Mouse (Mus musculus) midbrain, embryonic 16.5 days (tissue): ENCODE measurements at regions not wholly inside any gene's neighbourhood (a gene's known extent, or its start where the extent isn't known, plus 50 kb on each side); places are given as distances from the start of the nearest gene placed in this dataset.
A peak's percentile ranks its signal among the peaks of the same experiment; 100 is the strongest.
"Not testable (repeated sequence)": the region's sequence is repeated elsewhere in the genome, so short reads cannot be mapped to it uniquely, and the experiment has no call there.

ENCODE experiments used
- ATAC-seq: fragments of 200-750 bp; cut with Nextera tagmentation; 2 replicates; pipeline ENCODE4 v1.8.0; 2017; ENCODE audit warnings: moderate TSS enrichment
- H3K27ac ChIP-seq: fragments of 300-500 bp; sonication (generic); 2 replicates; pipeline ENCODE4 v1.5.1; 2014; ENCODE audit warnings: mild to moderate bottlenecking, low read length, mixed read lengths
- H3K27me3 ChIP-seq: fragments of 300-500 bp; sonication (generic); 2 replicates; pipeline ENCODE4 v1.6.1; 2014; ENCODE audit warnings: low read depth, low read length, mixed read lengths; ENCODE audit not compliant: control insufficient read depth, insufficient read depth
- H3K36me3 ChIP-seq: fragments of 300-500 bp; sonication (generic); 2 replicates; pipeline ENCODE4 v1.6.1; 2014; ENCODE audit warnings: mild to moderate bottlenecking, low read length, moderate library complexity, mixed read lengths; ENCODE audit not compliant: control insufficient read depth, insufficient read depth
- H3K4me1 ChIP-seq: fragments of 300-500 bp; sonication (generic); 2 replicates; pipeline ENCODE4 v1.6.1; 2014; ENCODE audit warnings: mild to moderate bottlenecking, low read length, mixed read lengths; ENCODE audit not compliant: control insufficient read depth, insufficient read depth
- H3K4me2 ChIP-seq: fragments of 300-500 bp; sonication (generic); 2 replicates; pipeline ENCODE4 v1.6.1; 2014; ENCODE audit warnings: mild to moderate bottlenecking, low read length, mixed read lengths
- H3K4me3 ChIP-seq: fragments of 300-500 bp; sonication (generic); 2 replicates; pipeline ENCODE4 v1.5.1; 2014; ENCODE audit warnings: low read depth, mild to moderate bottlenecking, low read length, moderate library complexity, mixed read lengths
- H3K9ac ChIP-seq: fragments of 300-500 bp; sonication (generic); 2 replicates; pipeline ENCODE4 v1.6.1; 2014; ENCODE audit warnings: low read depth, low read length, mixed read lengths
- H3K9me3 ChIP-seq: fragments of 300-500 bp; sonication (generic); replicated peaks from 2 replicates; pipeline ENCODE4 v1.6.1; 2014; ENCODE audit warnings: mild to moderate bottlenecking, low read length, mixed read lengths; ENCODE audit not compliant: control insufficient read depth, poor library complexity, severe bottlenecking
- WGBS: fragments of 180-500 bp; shearing (Covaris S2); extraction: QIAGEN DNeasy Blood & Tissue Kit; methylation state at CpG from one replicate; pipeline ENCODE4 v1.1.7; 2014; 5-methylcytosine and 5-hydroxymethylcytosine counted together

- Histone ChIP-seq H3K36me3 (no peaks in the 10 kb centered on the region), H3K4me2 (peak overlapping the region; percentile 14; the same call in 1 of the 2 replicates), H3K27ac (no peak overlapping the region), H3K9me3 (no peaks in the 10 kb centered on the region), H3K4me3 (no peak overlapping the region), H3K4me1 (no peaks in the 10 kb centered on the region), H3K9ac (no peak overlapping the region), H3K27me3 (no peaks in the 10 kb centered on the region)
- WGBS: 9% methylated on average over 7 of the region's 7 CpGs
- ATAC-seq: 0 out of 2 replicates have a peak, but pooled peaks have one; percentile 48
These were observed 1111.4 kb downstream of the H2al1n start for GRCm38 (mm10) chrX:15322207-15322839.

- WGBS: 40% methylated on average over 5 of the region's 5 CpGs
- no peak for ATAC-seq
- Histone ChIP-seq H3K4me3 (no peak overlapping the region), H3K27ac (no peak overlapping the region), H3K27me3 (no peaks in the 10 kb centered on the region), H3K4me2 (no peak overlapping the region), H3K9me3 (no peaks in the 10 kb centered on the region), H3K36me3 (no peaks in the 10 kb centered on the region), H3K4me1 (no peaks in the 10 kb centered on the region), H3K9ac (no peak overlapping the region)
These were observed 1112.0 kb downstream of the H2al1n start for GRCm38 (mm10) chrX:15322958-15323357.

GRCm38 (mm10) chrX:15365135-15365534 is 1154.2 kb downstream of the H2al1n start:
- H3K4me3 ChIP-seq, H3K4me2 ChIP-seq, H3K27me3 ChIP-seq, H3K27ac ChIP-seq, H3K4me1 ChIP-seq, ATAC-seq, H3K9ac ChIP-seq, H3K9me3 ChIP-seq, H3K36me3 ChIP-seq: not testable (repeated sequence)
- WGBS: 90% methylated on average over 6 of the region's 6 CpGs
